Mouse (Mus musculus): Measurements from ENCODE around the gene Alkbh2.

Alkbh2 gene

DNA sequence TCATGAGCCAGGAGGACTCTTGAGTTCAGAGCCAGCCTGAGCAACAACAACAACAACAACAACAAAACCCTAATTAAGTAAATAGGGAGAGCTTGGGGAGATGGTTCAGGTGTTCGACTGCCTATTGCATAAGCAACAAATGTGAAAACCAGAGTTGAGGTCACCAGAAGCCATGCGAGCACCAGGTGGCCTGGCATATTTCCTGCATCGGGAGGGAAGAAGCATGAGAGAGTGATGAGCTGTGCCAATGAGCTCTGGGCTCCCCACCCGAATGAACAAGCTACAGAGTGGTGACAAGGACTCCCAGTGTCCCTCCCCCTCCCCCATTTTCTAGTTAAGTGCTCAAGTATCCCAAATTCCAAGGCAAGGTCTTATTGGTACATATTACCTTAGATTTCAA is 26.1 kb downstream of the Alkbh2 start:
- DNase-seq (ENCODE audit: extremely low spot score, low spot score) = no peak

DNA sequence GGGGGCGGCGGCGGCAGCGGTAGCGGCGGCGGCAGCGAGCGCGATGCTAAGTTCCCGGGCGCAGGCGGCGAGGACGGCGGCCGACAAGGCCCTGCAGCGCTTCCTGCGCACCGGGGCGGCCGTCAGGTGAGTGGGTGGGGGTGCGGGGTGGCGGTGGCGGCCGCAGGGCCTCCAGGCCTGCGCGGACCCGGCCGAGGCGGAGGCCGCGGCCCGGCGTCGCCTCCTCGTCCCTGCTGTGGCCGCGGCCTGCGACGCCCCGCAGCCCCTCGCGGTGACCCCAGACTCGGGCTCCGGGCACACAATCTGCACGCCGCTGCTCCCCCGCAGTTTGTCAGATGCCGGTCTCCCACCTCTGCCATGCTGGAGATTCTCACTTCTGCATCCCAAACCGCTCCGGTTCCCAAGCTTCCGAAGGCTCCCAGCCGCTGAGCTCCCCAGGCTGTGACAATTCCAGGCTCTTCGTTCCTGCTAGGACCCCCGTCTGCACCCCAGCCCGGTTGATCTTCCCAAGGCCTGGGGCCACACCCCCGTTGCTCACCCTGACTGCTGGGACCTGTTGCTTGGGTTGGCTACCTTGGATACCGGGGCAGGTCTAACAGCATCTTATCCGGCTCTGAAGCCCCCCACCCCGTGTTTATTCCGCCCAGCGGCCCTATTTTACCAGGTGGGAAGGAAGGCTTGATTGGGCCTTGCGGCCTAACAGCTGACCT is 27.5 kb downstream of the Alkbh2 start:
- DNase-seq (ENCODE audit: extremely low spot score, low spot score) = no peak

DNA sequence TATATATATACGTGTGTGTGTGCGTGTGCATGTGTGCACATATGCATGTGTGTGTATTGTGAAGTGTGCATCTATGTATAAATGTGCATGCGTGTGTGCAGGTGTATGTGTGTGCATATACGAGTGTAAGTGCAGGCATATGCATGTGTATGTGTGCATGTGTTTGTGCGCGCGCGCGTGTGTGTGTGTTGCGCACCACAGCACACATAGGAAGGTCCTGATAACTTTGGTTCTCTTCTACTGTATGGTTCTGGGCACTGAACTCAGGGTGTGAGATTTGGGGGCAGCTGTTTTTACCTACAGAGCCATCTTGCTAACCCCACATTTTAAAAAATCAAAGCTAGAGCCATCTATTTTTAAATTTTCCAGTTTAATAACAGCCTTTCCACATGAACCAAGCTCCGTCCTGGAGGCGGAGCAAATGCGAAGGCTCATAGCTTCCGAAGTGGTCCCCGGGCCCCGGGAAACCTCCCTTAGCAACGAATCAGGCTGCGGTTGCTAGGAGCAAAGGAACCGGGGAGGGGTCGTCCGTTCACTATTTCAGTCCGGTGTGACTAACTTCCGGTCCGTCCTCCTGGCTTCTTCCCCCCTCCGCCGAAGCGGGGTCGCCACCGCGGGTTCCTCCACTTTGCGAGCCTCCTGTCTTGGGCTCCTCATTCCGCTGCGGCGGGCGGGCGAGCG is 28.2 kb downstream of the Alkbh2 start:
- peak; percentile 96 for DNase-seq (ENCODE audit: extremely low spot score, low spot score)

DNA sequence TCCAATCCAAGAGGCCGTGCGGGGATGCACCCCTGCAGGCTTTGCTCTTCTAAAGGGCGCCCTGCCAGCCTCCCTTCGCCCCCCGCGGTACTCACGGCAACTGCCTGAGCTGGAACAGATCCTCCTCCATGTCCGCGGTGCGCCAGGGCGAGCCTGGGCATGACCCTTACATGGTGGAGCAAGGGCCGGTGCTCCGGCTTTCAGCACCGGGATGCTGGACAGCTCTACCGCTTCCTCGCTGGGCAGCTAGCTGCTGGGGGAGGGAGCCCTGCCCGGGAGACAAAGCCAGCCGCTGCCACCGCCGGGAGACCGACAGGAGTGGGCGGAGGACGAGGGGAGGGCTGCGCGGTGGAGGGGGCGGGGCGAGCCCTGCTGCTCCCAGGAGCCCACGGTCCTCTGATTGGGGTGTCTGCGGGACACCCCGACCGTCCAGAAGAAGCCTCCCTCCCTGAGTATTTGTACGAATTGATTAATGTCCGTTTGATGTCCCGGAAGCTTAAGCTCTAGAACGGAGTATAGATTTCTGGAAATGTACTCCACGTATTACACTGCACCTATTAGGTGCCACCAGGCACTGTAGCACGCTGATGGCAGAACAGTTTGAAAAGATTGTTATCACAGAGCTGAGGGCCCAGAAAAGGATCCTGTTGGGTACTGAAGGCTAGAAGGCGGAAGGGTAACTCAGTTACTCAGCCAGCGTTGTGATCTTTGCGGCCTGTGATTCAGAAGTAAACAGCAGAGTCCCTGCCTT is 36.8 kb downstream of the Alkbh2 start, which contains the start of gene Svop:
Svop (minus strand) TSS at position 514 of the 751 bp plus-strand sequence.
- DNase-seq (ENCODE audit: extremely low spot score, low spot score) = peak; percentile 88

DNA sequence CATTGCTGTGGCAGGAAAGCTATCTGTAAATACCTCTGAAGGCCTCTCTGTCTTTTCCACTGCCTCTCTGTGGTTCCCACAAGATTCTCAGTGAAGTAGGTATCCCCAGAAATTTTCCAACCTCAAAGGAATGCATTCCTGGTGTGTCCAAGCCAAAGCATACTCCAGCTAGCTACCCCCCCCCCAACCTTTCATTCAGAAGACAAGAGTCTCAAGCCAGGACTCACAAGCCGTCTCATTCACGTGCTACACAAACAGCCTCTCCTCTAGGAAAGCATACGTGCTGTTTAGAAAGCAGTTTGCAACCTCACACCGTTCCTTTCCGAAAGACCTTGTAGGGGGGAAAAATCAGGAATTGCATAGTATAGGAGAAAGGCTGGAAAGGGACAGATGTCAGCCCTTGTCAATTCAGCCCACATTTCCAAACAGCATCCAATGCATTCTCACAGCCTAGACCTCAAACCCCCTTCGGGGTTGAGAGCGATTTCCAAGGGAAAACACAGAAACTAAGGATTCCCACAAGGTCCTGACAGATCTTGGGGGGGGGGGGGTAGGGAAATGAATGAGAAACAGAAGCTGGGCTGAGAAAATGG is 37.5 kb downstream of the Alkbh2 start:
- no peak for DNase-seq (ENCODE audit: extremely low spot score, low spot score)

DNA sequence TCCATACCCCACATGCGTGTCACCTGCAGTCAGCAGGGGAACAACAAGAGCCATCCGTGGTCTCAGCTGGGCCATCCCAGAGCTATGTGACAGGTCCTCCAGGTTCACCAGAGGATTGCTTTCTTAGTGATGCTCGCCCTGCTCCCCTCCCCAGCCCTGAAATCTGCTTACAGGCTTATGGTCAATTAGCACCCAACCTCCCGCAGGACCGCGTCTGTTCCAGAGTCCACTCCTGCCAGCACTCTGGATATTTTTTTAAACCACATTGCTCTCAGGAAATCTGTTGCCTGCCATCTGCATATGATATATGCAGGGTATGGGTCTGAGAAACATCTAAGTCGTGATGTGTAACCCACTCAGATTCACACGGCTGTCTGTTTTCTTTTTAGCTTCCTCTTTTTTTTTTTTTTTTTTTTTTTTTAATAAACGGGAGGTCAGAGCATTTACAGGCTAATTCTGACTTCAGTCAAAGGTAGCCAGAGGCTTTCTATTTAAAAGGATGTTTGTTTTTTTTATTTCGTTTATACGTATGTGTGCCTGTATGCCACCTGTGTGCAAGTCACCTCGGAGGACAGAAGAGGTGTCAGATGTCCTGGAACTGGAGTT is 40.0 kb downstream of the Alkbh2 start:
- DNase-seq (ENCODE audit: extremely low spot score, low spot score) = no peak

DNA sequence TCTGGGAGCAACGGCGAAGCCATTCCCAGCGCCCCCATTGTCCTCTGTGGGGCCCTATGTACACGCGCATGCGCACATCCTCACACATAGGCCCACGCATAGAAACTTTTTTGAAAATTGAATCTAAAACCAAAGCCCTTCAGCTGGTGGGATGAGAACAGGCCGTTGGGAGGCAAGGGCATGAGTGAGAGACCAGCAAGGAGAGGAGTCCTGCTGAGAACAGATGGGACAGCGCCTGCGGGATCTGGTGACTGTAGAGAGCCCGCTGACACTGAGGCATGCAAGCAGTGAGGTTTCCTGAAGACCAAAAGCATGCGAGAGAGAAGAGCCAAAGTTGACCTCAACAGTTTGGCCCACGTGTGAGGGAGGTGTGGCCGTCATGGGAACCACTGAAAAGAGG is 42.5 kb downstream of the Alkbh2 start:
- DNase-seq (ENCODE audit: extremely low spot score, low spot score) = no peak

DNA sequence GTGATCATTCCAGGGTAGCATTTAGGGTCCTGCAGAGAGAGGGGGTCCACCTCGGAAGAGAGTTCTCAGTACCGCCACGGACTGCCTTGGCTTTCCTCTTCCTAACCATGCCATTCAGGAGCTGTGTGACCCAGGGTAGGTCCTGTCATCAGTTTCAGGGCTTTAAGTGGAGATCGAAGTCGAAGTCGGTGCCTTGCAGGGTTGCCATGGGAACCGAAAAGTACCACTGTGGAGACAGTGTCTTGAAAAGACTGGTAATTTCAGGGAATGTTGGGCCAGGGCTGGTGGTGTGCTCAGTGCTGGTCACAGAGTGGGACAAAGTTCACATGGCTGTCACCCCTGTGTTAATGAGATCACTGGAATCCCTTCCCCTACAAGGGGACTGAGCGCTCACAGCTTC is 51.0 kb downstream of the Alkbh2 start:
- no peak for DNase-seq (ENCODE audit: extremely low spot score, low spot score)
